Mouse (Mus musculus) olfactory bulb, adult 2 months (tissue): ENCODE measurements at regions not wholly inside any gene's neighbourhood (a gene's known extent, or its start where the extent isn't known, plus 50 kb on each side); places are given as distances from the start of the nearest gene placed in this dataset.

ENCODE experiments used
- CTCF ChIP-seq: fragments of 200-500 bp; IDR thresholded peaks from 2 replicates; pipeline ENCODE4 v1.5.1; 2012; ENCODE audit warnings: low read depth, mild to moderate bottlenecking, low read length, moderate library complexity; ENCODE audit not compliant: insufficient read depth
- POLR2A ChIP-seq: fragments of 200-500 bp; IDR thresholded peaks from 2 replicates; pipeline ENCODE4 v1.6.1; 2012; ENCODE audit warnings: mild to moderate bottlenecking, low read depth, low read length, moderate library complexity; ENCODE audit not compliant: insufficient read depth

GRCm38 (mm10) chr4:56051792-56052380, 519.6 kb upstream of the Klf4 start:
- no peak for TF ChIP-seq POLR2A
- no peak for TF ChIP-seq CTCF
